Mouse (Mus musculus): ENCODE measurements at regions not wholly inside any gene's neighbourhood (a gene's known extent, or its start where the extent isn't known, plus 50 kb on each side); places are given as distances from the start of the nearest gene placed in this dataset.

- in situ Hi-C loops (cut with MboI, MseI) = no loop called here
Measured at GRCm38 (mm10) chr3:144137483-144137882, 67.5 kb downstream of the Lmo4 start.

GRCm38 (mm10) chr3:144136432-144136831 is 68.6 kb downstream of the Lmo4 start:
- in situ Hi-C loops (cut with MboI, MseI) = no loop called here

DNA sequence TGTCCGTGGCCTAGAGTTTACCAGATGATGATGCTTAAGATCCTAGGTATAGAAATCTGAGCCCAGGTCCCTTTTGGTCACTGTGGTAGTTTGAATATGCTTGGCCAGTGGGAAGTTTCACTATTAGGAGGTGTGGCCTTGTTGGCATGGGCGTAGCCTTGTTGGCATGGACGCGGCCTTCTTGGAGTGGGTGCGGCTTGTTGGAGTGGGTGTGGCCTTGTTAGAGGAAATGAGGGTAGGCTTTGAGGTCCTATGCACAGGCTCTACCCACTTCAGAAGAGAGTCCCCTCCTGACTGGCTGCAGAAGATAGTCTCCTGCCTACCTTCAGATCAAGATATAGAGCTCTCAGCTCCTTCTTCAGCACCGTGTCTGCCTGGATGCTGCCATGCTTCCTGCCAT is 69.4 kb downstream of the Lmo4 start:
- in situ Hi-C loops (cut with MboI, MseI) = no loop called here

DNA sequence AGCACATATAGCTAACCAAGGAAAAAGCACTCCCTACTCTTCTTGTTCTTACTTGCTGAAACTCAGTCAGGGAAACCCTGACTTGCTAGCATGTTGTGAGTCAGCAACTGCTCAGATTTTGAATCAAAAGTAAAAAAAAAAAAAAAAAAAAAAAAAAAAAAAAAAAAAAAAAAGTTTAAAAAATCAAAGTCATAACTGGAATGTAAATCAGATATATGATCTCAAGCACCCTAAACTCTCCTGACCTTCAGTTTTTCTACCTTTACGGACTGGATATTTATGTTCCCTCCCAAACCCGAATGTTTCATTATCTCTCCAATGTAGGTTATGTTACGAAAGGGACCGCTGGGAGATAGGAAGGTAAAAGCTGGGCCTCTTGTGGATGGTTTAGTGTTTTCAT is 77.0 kb downstream of the Lmo4 start:
- in situ Hi-C loops (cut with MboI, MseI) = no loop called here

- in situ Hi-C loops (cut with MboI, MseI) = no loop called here
Measured at GRCm38 (mm10) chr3:144124353-144124752, 80.7 kb downstream of the Lmo4 start.

DNA sequence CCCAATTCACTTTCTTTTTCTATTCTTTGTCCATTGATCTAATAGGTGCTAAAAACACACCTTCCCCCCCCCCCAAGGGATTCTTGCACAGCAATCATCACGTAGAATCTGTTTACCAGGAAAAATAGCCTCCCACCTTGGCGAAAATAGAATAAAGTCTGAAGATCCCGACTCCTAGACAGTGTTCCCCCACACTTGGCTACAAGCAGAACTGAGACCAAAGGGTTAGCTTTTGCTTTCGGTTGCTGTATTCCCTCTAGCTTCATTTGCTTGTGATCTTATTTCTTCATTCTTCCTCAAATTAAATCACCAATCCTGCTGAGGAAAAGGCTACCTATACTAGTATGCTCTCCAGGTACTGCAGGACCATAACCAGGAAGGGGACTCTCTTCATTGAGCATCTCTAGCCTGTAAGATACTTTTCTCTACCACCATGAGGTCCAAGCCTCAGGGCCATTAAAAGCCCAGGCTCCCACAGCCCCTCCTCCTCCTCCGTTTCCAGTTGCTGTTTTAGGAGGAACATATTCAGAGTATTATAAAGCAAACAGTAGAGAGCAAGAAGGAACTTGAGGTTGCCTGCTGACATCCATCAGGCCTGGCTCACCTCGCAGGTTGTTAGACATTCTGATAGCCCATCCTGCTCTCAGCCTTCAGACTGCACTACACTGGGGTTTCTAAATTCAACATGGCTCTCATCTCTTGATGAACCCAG is 81.5 kb downstream of the Lmo4 start:
- in situ Hi-C loops (cut with MboI, MseI) = no loop called here

DNA sequence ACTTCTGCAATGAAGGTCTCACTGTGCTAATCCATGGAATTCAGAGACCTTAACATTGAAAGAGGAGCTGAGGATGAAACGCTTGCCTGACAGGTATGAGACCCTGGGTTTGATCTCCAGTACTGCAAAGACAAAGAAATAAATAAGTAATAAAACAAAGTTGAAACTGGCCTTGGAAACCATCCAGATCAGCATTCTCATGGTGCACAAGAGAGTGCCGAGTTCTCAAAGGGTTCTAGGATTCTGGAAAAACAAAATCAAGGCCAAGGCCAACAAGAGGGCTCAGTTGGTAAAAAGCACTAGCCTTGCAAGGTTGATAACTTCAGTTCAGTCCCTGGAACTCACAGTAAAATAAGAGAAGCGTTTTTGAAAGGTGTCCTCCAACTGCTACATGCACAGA is 85.9 kb downstream of the Lmo4 start:
- in situ Hi-C loops (cut with MboI, MseI) = loop anchor here (5.0 kb wide), 1 partner anchor 483 kb away; no protein-coding TSS in a partner anchor

DNA sequence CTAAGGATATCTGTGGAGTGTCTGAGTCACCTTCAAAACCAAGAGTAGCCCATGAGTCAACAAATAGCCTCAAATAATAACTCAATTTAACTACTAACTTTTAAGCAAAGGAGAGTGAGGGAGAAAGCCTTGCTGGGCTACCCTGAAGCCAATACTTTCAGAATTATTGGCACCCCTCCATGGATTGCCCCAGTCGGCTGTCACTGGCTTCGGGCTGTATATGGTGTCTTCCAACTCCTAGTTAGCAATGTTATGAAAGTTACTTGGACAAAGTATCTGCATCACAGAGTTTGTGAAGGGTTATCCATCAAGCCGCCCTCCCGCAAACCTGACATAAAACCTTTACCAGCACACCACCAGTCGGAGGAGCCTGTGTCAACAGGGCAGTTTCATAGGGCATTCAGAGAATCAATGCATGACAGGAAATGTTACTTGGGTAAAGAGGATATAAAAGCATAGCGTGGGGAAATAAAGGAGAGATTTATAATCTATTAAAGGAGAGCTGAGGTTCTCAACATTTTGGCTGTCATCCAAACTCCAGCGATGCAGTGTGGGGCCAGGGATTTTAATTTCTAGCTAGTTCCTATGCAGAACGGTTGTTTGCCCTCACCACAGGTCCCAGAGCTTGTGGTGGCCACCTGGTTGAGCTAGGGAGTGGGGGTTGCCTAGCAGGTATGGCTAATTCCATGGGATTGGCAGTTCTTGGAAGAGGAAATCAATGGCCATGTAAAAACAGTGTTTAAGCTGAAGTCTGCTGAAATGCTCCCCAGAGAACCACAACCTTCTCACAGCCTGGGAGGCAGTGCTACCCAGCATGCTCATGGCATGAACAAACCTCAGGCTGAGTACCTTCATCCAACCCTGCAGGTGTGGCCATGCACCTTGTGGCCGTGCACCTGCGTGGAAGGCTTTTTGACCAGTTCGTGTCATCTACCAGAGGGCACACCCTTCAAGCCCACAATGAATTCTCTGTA is 91.1 kb downstream of the Lmo4 start:
- in situ Hi-C loops (cut with MboI, MseI) = no loop called here

- in situ Hi-C loops (cut with MboI, MseI) = no loop called here
Measured at GRCm38 (mm10) chr3:144110331-144111080, 94.5 kb downstream of the Lmo4 start.

- in situ Hi-C loops (cut with MboI, MseI) = no loop called here
Measured at GRCm38 (mm10) chr3:144109769-144110168, 95.3 kb downstream of the Lmo4 start.

DNA sequence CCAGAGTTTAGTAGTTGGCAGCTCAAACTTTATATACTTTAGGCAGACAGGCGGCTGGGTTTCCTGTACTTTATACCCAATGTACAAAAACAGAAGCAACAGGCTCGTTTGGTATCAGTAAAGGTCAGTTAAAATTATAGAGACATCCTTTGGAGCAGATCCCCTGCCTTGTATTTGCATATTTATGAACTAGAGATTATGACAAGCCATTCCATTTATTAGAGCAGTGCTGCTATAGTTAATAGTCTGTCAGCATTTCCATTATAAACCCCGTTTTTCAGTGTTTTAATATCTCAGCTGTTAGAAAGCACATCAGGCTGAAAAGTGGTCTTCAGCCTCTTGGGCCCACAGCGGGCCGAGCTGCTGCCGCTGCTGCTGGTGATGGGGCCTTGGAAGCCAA is 96.7 kb downstream of the Lmo4 start:
- in situ Hi-C loops (cut with MboI, MseI) = no loop called here

DNA sequence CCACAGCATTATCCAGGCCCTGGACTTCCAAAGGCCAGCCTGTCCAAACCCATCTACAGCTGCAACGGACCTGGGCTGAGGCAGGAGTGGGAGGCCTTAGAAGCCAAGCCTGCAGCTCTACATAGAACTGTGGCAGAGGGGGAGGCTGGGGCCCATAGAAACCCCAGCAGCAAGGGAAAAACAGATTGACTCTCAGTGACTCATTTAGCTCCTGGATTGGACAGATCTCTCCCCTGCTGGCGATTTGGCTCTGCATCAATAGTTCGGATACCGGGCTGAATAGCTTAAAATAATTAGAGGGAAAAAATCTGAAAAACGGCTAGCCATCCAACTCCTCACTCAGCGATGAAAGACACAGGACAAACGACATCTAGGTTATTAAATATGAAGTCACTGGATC is 97.4 kb downstream of the Lmo4 start:
- in situ Hi-C loops (cut with MboI, MseI) = no loop called here

GRCm38 (mm10) chr3:144104366-144104765 is 100.7 kb downstream of the Lmo4 start:
- in situ Hi-C loops (cut with MboI, MseI) = no loop called here

DNA sequence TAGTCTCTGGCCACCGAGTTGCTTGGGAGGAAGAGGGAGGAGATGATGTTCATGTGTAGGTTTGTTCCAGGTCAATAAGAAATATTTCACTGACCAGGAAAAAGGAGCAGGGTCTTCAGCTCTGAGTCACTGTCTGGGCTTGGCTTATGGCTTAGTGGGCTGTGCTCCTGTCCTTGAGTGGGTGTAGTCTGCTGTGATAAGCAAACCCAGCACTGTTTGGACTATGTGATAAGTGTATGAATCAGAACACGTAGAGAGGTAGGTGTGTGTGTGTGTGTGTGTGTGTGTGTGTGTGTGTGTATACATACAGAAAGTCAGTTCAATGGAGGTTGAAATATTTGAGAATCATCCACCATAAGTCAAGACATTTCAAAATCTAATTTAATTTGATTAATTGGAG is 105.6 kb downstream of the Lmo4 start:
- in situ Hi-C loops (cut with MboI, MseI) = no loop called here

- in situ Hi-C loops (cut with MboI, MseI) = no loop called here
Measured at GRCm38 (mm10) chr3:144098762-144099161, 106.3 kb downstream of the Lmo4 start.

GRCm38 (mm10) chr3:144091231-144091630 is 113.8 kb downstream of the Lmo4 start:
- in situ Hi-C loops (cut with MboI, MseI) = no loop called here

GRCm38 (mm10) chr3:144089790-144090256 is 115.2 kb downstream of the Lmo4 start:
- in situ Hi-C loops (cut with MboI, MseI) = no loop called here

DNA sequence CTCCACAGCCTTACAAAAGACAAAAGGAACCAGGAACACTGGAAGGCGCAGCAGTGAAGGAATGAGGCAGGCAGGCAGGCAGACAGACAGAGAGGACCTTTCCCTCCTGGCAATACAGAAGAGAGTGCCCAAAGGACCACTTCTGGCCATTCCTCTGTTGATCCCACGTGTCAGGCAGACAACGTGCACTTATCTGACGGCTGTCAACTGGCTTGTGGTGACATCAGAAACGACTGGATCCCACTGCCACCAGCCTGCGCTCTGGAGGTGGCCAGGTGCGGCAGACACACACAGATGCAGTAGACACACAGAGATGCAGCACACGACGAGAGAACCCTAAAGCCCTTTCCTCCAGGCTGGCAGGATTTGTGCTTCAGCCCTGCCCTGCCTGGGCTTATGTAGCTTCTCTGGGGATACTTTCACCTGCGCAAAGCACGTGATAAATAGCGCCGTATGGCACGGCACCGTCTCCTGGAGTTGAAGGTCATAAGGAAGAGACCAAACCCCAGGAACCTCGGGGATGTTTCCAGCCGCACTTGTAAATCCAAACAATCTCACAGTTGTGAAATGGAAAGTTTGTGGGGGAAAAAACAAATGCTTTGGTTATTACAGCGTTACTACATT is 116.6 kb downstream of the Lmo4 start:
- in situ Hi-C loops (cut with MboI, MseI) = no loop called here

GRCm38 (mm10) chr3:144087771-144088170 is 117.2 kb downstream of the Lmo4 start:
- in situ Hi-C loops (cut with MboI, MseI) = no loop called here

GRCm38 (mm10) chr3:144086176-144086575 is 118.8 kb downstream of the Lmo4 start:
- in situ Hi-C loops (cut with MboI, MseI) = no loop called here

DNA sequence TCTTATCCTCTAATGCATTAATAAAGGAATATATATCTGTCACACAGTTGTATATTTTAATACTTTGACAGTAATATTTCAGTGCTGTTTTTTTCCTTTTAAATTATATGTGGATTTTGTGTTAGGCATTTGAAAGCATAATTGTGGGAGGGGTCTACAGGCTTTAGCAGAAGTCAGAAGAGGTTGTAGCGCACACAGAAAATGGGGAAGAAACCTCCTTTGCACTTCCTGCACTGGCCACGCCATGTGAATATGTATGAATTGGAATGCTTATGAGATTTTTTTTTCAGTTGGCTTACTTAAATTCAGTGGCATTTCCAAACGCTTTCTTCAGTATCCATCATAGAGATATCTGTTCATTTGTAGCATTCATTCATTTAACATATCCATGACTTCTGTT is 125.1 kb downstream of the Lmo4 start:
- in situ Hi-C loops (cut with MboI, MseI) = no loop called here

All from T-helper 1 cell (primary cell).